ENCODE assay signal across 8 mouse cellular contexts in genomic region chr6:128844131-128844530, GRCm38 (mm10). TPM values are rescaled to one million over a fixed set of nuclear protein-coding genes. Genes with fewer than 3 reads are reported as not detected.
DNase-seq lines count a peak whose midpoint lies in the region; ATAC-seq and TF ChIP-seq lines count a peak whose summit lies in the region.

No protein-coding gene starts in this region.

- no peak for ATAC-seq in embryonic facial prominence, embryonic 12.5 days (ENCODE audit: insufficient number of reproducible peaks, insufficient read depth, low FRiP score, low TSS enrichment)
- ATAC-seq in limb, embryonic 11.5 days (ENCODE audit: insufficient number of reproducible peaks, low FRiP score, low TSS enrichment, low read depth): no peak
- ATAC-seq in monocyte, adult 5-6 weeks (replicated peaks; ENCODE audit: insufficient number of reproducible peaks, low FRiP score, low TSS enrichment, poor library complexity, severe bottlenecking): no peak

- no peak for TF ChIP-seq CTCF in MEL (IDR thresholded peaks at IDR 0.05 in 2 of 3, conservative IDR thresholded peaks at IDR 0.05 in 1 of 3; ENCODE audit: control insufficient read depth in 1 of 3, insufficient read depth in 1 of 3, low read depth in 2 of 3, low read length in 3 of 3, poor library complexity in 1 of 3, severe bottlenecking in 1 of 3)
- no peak for TF ChIP-seq CTCF in small intestine, adult 2 months (IDR thresholded peaks at IDR 0.05; ENCODE audit: extremely low read depth, insufficient read length, insufficient replicate concordance, low read depth, low read length)

- H3K4me1 ChIP-seq in MEL (ENCODE audit: control insufficient read depth in 1 of 2, insufficient read depth in 2 of 2, low read length in 2 of 2): peaks cover 4 to 20% of the 10 kb centered on the region in 2 experiments; a peak in 3 of 4 replicates
- H3K4me1 ChIP-seq in embryonic facial prominence, embryonic 12.5 days: peaks cover 9% of the 10 kb centered on the region; the same call in 1 of the 2 replicates
- H3K4me1 ChIP-seq in limb, embryonic 11.5 days (ENCODE audit: control insufficient read depth, insufficient read depth, low read length): no peaks in the 10 kb centered on the region
- H3K4me1 ChIP-seq in small intestine, adult 2 months (ENCODE audit: control insufficient read depth, insufficient read depth, insufficient read length, low read length): peaks cover 11% of the 10 kb centered on the region

- WGBS in embryonic facial prominence, embryonic 12.5 days: 29% methylated on average over 8 of the region's 8 CpGs
- WGBS in limb, embryonic 11.5 days: 33% methylated on average over 8 of the region's 8 CpGs
- 32% methylated on average over 8 of the region's 8 CpGs for WGBS in small intestine, adult 2 months

- peak overlapping the region; percentile 54 for H3K4me2 ChIP-seq in embryonic facial prominence, embryonic 12.5 days (replicated peaks)
- H3K4me2 ChIP-seq in limb, embryonic 11.5 days (ENCODE audit: low read depth, severe bottlenecking): peak overlapping the region; percentile 27; the same call in 1 of the 2 replicates

- no peak for TF ChIP-seq EP300 in MEL (IDR thresholded peaks at IDR 0.05; ENCODE audit: low read depth in 1 of 2, low read length in 2 of 2)

- TF ChIP-seq POLR2A in MEL (IDR thresholded peaks at IDR 0.05; ENCODE audit: control insufficient read depth in 1 of 2, insufficient read depth in 1 of 2, low read depth in 1 of 2, low read length in 2 of 2, poor library complexity in 1 of 2): no peak
- no peak for TF ChIP-seq POLR2A in small intestine, adult 2 months (IDR thresholded peaks at IDR 0.05; ENCODE audit: low read depth, low read length)

- peak overlapping the region; percentile 65 for H3K27ac ChIP-seq in MEL (ENCODE audit: control insufficient read depth, low read depth, low read length)
- H3K27ac ChIP-seq in embryonic facial prominence, embryonic 12.5 days: 0 out of 2 replicates have a peak overlapping the region, but pooled peaks have one; percentile 20
- no peak overlapping the region for H3K27ac ChIP-seq in limb, embryonic 11.5 days (replicated peaks; ENCODE audit: low read depth, low read length)
- H3K27ac ChIP-seq in small intestine, adult 2 months (ENCODE audit: insufficient read depth, low read depth, low read length): peak overlapping the region; percentile 17; the same call in 1 of the 2 replicates

- no peaks in the 10 kb centered on the region for H3K27me3 ChIP-seq in MEL (ENCODE audit: control insufficient read depth in 1 of 2, insufficient read depth in 2 of 2, low read length in 2 of 2)
- H3K27me3 ChIP-seq in embryonic facial prominence, embryonic 12.5 days: no peaks in the 10 kb centered on the region
- H3K27me3 ChIP-seq in limb, embryonic 11.5 days (ENCODE audit: control insufficient read depth, insufficient read depth, low read length): no peaks in the 10 kb centered on the region
- H3K27me3 ChIP-seq in small intestine, adult 2 months (ENCODE audit: control insufficient read depth, insufficient read depth, low read length): no peaks in the 10 kb centered on the region

- H3K79me2 ChIP-seq in MEL (ENCODE audit: control insufficient read depth, insufficient read depth, low read length, poor library complexity): no peaks in the 10 kb centered on the region; the same call in 1 of the 2 replicates

- peaks cover 0 to 15% of the 10 kb centered on the region in 2 experiments; a peak in 2 of 4 replicates for H3K36me3 ChIP-seq in MEL (ENCODE audit: control insufficient read depth in 1 of 2, insufficient read depth in 2 of 2, low read length in 2 of 2)
- no peaks in the 10 kb centered on the region for H3K36me3 ChIP-seq in embryonic facial prominence, embryonic 12.5 days
- H3K36me3 ChIP-seq in limb, embryonic 11.5 days (ENCODE audit: control insufficient read depth, insufficient read depth, low read length): no peaks in the 10 kb centered on the region
- H3K36me3 ChIP-seq in small intestine, adult 2 months (ENCODE audit: control insufficient read depth, insufficient read depth, low read length): no peaks in the 10 kb centered on the region

- H3K4me3 ChIP-seq in MEL (ENCODE audit: control insufficient read depth in 1 of 2, insufficient read depth in 1 of 2, low read depth in 2 of 2, low read length in 2 of 2): peak overlapping the region; percentile 71 to 77
- H3K4me3 ChIP-seq in embryonic facial prominence, embryonic 12.5 days: peak overlapping the region; percentile 69
- H3K4me3 ChIP-seq in limb, embryonic 11.5 days (ENCODE audit: low read depth, low read length): peak overlapping the region; percentile 69
- no peak overlapping the region for H3K4me3 ChIP-seq in small intestine, adult 2 months (ENCODE audit: low read depth, low read length)

- DNase-seq in kidney, postnatal 4 days: peak; percentile 17 to 35
- DNase-seq in kidney, adult 9 months: no peak
- peak; percentile 54 for DNase-seq in MEL (ENCODE audit: low read depth, low spot score)
- no peak for DNase-seq in limb, embryonic 11.5 days (ENCODE audit: low spot score)
- DNase-seq in gastrocnemius, postnatal 4 days (ENCODE audit: low spot score in 2 of 2): no peak

- peak overlapping the region; percentile 55 for H3K9ac ChIP-seq in MEL (ENCODE audit: control insufficient read depth, low read depth, low read length, poor library complexity, severe bottlenecking)
- no peak overlapping the region for H3K9ac ChIP-seq in embryonic facial prominence, embryonic 12.5 days
- H3K9ac ChIP-seq in limb, embryonic 11.5 days (ENCODE audit: low read length): no peak overlapping the region

- no peak for TF ChIP-seq RAD21 in MEL (IDR thresholded peaks at IDR 0.05; ENCODE audit: low read depth, low read length)

- no peaks in the 10 kb centered on the region for H3K9me3 ChIP-seq in MEL (replicated peaks; ENCODE audit: insufficient read depth, low read length)
- H3K9me3 ChIP-seq in embryonic facial prominence, embryonic 12.5 days: no peaks in the 10 kb centered on the region
- no peaks in the 10 kb centered on the region for H3K9me3 ChIP-seq in limb, embryonic 11.5 days (ENCODE audit: control insufficient read depth, low read length)

TF ChIP-seq in MEL, 35 proteins besides CTCF, POLR2A, EP300 and RAD21 (continues in another document):
- no peak for TF ChIP-seq ETS1 (IDR thresholded peaks at IDR 0.05; ENCODE audit: low read depth, low read length)
- TF ChIP-seq MAZ (IDR thresholded peaks at IDR 0.05; ENCODE audit: low read depth, low read length): no peak
- TF ChIP-seq TCF12 (IDR thresholded peaks at IDR 0.05; ENCODE audit: low read depth, low read length): no peak
- no peak for TF ChIP-seq ELF1 (IDR thresholded peaks at IDR 0.05; ENCODE audit: low read depth, low read length)
- no peak for TF ChIP-seq NRF1 (IDR thresholded peaks at IDR 0.05; ENCODE audit: insufficient read depth, low read depth, low read length, poor library complexity, severe bottlenecking)
- TF ChIP-seq SMC3 (IDR thresholded peaks at IDR 0.05; ENCODE audit: low read depth, low read length): no peak

RNA-seq across cellular contexts. Expression of gene Klrb1b, which starts 18.0 kb away (rescaled TPM):
- total RNA-seq in MEL (2012; rRNA removed): not detected in 2 replicates
- polyA plus RNA-seq in MEL (2012; ENCODE audit: insufficient read depth in 1 of 2, insufficient read length in 2 of 2, low read depth in 1 of 2, low replicate concordance in 2 of 2, missing spikeins in 1 of 2): not detected
- not detected in 2 replicates for polyA plus RNA-seq in embryonic facial prominence, embryonic 12.5 days (2016; fragmentation: Nextera tagmentation; extraction: Ambion mirVana)
- not detected in 2 replicates for polyA plus RNA-seq in limb, embryonic 11.5 days (2014; fragmentation: Nextera tagmentation; extraction: Ambion mirVana)
- polyA plus RNA-seq in small intestine, adult 2 months (2012; rRNA removed): 0.25 TPM in 1 of 2 replicates, not detected in the other
- not detected for total RNA-seq in gastrocnemius, postnatal 4 days (2021)
- total RNA-seq in monocyte, adult 5-6 weeks (2017): 99.8 to 219 TPM (median 100 TPM) in 3 replicates

RNA-seq across cellular contexts. Expression of gene Gm44511, which starts 18.0 kb away (rescaled TPM):
- total RNA-seq in MEL (2012; rRNA removed): not detected in 2 replicates
- not detected for polyA plus RNA-seq in MEL (2012; ENCODE audit: insufficient read depth in 1 of 2, insufficient read length in 2 of 2, low read depth in 1 of 2, low replicate concordance in 2 of 2, missing spikeins in 1 of 2)
- polyA plus RNA-seq in embryonic facial prominence, embryonic 12.5 days (2016; fragmentation: Nextera tagmentation; extraction: Ambion mirVana): not detected in 2 replicates
- not detected in 2 replicates for polyA plus RNA-seq in limb, embryonic 11.5 days (2014; fragmentation: Nextera tagmentation; extraction: Ambion mirVana)
- polyA plus RNA-seq in small intestine, adult 2 months (2012; rRNA removed): 0.46 TPM in 1 of 2 replicates, not detected in the other
- not detected for total RNA-seq in gastrocnemius, postnatal 4 days (2021)
- total RNA-seq in monocyte, adult 5-6 weeks (2017): 0.57 TPM in 1 of 3 replicates, not detected in the others

RNA-seq across cellular contexts. Expression of gene Clec2i, which starts 43.3 kb away (rescaled TPM):
- not detected in 2 replicates for total RNA-seq in MEL (2012; rRNA removed)
- polyA plus RNA-seq in MEL (2012; ENCODE audit: insufficient read depth in 1 of 2, insufficient read length in 2 of 2, low read depth in 1 of 2, low replicate concordance in 2 of 2, missing spikeins in 1 of 2): not detected
- not detected in 2 replicates for polyA plus RNA-seq in embryonic facial prominence, embryonic 12.5 days (2016; fragmentation: Nextera tagmentation; extraction: Ambion mirVana)
- not detected in 2 replicates for polyA plus RNA-seq in limb, embryonic 11.5 days (2014; fragmentation: Nextera tagmentation; extraction: Ambion mirVana)
- polyA plus RNA-seq in small intestine, adult 2 months (2012; rRNA removed): 0.03 TPM in 1 of 2 replicates, not detected in the other
- under 1 TPM in 1 of 2 experiments, not detected in 1; 0.21 TPM for total RNA-seq in gastrocnemius, postnatal 4 days (2021)
- 129 to 160 TPM (median 147 TPM) in 3 replicates for total RNA-seq in monocyte, adult 5-6 weeks (2017)

RNA-seq across cellular contexts. Expression of gene BC035044, which starts 46.8 kb away (rescaled TPM):
- total RNA-seq in MEL (2012; rRNA removed): not detected in 2 replicates
- not detected for polyA plus RNA-seq in MEL (2012; ENCODE audit: insufficient read depth in 1 of 2, insufficient read length in 2 of 2, low read depth in 1 of 2, low replicate concordance in 2 of 2, missing spikeins in 1 of 2)
- polyA plus RNA-seq in embryonic facial prominence, embryonic 12.5 days (2016; fragmentation: Nextera tagmentation; extraction: Ambion mirVana): 0.79 and 1.2 TPM in 2 replicates
- 0.58 and 0.96 TPM in 2 replicates for polyA plus RNA-seq in limb, embryonic 11.5 days (2014; fragmentation: Nextera tagmentation; extraction: Ambion mirVana)
- polyA plus RNA-seq in small intestine, adult 2 months (2012; rRNA removed): 0.52 and 0.74 TPM in 2 replicates
- under 1 TPM; 0.34 TPM for total RNA-seq in gastrocnemius, postnatal 4 days (2021)
- 29.0 to 64.0 TPM (median 51.6 TPM) in 3 replicates for total RNA-seq in monocyte, adult 5-6 weeks (2017)

RNA-seq across cellular contexts. Expression of gene Klrb1c, which starts 55.1 kb away (rescaled TPM):
- total RNA-seq in MEL (2012; rRNA removed): not detected in 2 replicates
- polyA plus RNA-seq in MEL (2012; ENCODE audit: insufficient read depth in 1 of 2, insufficient read length in 2 of 2, low read depth in 1 of 2, low replicate concordance in 2 of 2, missing spikeins in 1 of 2): not detected
- not detected in 2 replicates for polyA plus RNA-seq in embryonic facial prominence, embryonic 12.5 days (2016; fragmentation: Nextera tagmentation; extraction: Ambion mirVana)
- polyA plus RNA-seq in limb, embryonic 11.5 days (2014; fragmentation: Nextera tagmentation; extraction: Ambion mirVana): not detected in 2 replicates
- not detected in 2 replicates for polyA plus RNA-seq in small intestine, adult 2 months (2012; rRNA removed)
- under 1 TPM; 0.15 to 0.16 TPM for total RNA-seq in gastrocnemius, postnatal 4 days (2021)
- 160 to 719 TPM (median 207 TPM) in 3 replicates for total RNA-seq in monocyte, adult 5-6 weeks (2017)

Comparison
In these comparisons a context has a peak if more than half of its experiments do, and no peak if none do; other contexts are left out.
1. DNase-seq: peak in kidney, postnatal 4 days (2 of 2) and MEL (single experiment); none in kidney, adult 9 months (single experiment), limb, embryonic 11.5 days (single experiment) and gastrocnemius, postnatal 4 days (0 of 2).